Mouse (Mus musculus) intestine, postnatal 0 days (tissue): Measurements from ENCODE around the gene Olfr1065. TPM values are rescaled to one million over a fixed set of nuclear protein-coding genes. Genes with fewer than 3 reads are reported as not detected.

Experiments
- ATAC-seq: fragments of 200-750 bp; cut with Nextera tagmentation; 2 replicates; pipeline ENCODE4 v1.8.0; 2017; ENCODE audit warnings: mild to moderate bottlenecking, moderate TSS enrichment, moderate library complexity
- H3K27ac ChIP-seq: fragments of 300-500 bp; sonication (generic); 2 replicates; pipeline ENCODE4 v1.5.1; 2014; ENCODE audit warnings: mild to moderate bottlenecking, low read depth, low read length, moderate library complexity
- H3K27me3 ChIP-seq: fragments of 300-500 bp; sonication (generic); replicated peaks from 2 replicates; pipeline ENCODE4 v1.6.1; 2014; ENCODE audit warnings: low read length, mixed read lengths; ENCODE audit not compliant: control insufficient read depth, insufficient read depth
- H3K36me3 ChIP-seq: fragments of 300-500 bp; sonication (generic); 2 replicates; pipeline ENCODE4 v1.6.1; 2014; ENCODE audit warnings: mild to moderate bottlenecking, moderate library complexity; ENCODE audit not compliant: control insufficient read depth, insufficient read depth
- H3K4me1 ChIP-seq: fragments of 300-500 bp; sonication (generic); replicated peaks from 2 replicates; pipeline ENCODE4 v1.6.1; 2014; ENCODE audit warnings: antibody characterized with exemption, low read length, mixed read lengths; ENCODE audit not compliant: control insufficient read depth, insufficient read depth
- H3K4me2 ChIP-seq: fragments of 300-500 bp; sonication (generic); replicated peaks from 2 replicates; pipeline ENCODE4 v1.6.1; 2014; ENCODE audit warnings: low read depth, mild to moderate bottlenecking, moderate library complexity
- H3K4me3 ChIP-seq: fragments of 300-500 bp; sonication (generic); 2 replicates; pipeline ENCODE4 v1.5.1; 2014; ENCODE audit warnings: low read depth, low read length
- H3K9ac ChIP-seq: fragments of 300-500 bp; sonication (generic); 2 replicates; pipeline ENCODE4 v1.6.1; 2014; ENCODE audit warnings: mild to moderate bottlenecking, low read depth, low read length
- H3K9me3 ChIP-seq: fragments of 300-500 bp; sonication (generic); 2 replicates; pipeline ENCODE4 v1.6.1; 2016; ENCODE audit warnings: mixed run types; ENCODE audit not compliant: control insufficient read depth
- CTCF ChIP-seq: sonication (generic); IDR thresholded peaks from 2 replicates; pipeline ENCODE4 v1.5.1; 2016; ENCODE audit warnings: low read depth, mild to moderate bottlenecking, control low read depth, antibody characterized with exemption, moderate library complexity
- WGBS: fragments of 180-500 bp; shearing (Covaris S2); extraction: QIAGEN DNeasy Blood & Tissue Kit; methylation state at CpG from one replicate; pipeline ENCODE4 v1.1.7; 2014; 5-methylcytosine and 5-hydroxymethylcytosine counted together
- polyA plus RNA-seq: library from polyadenylated mRNA; unstranded; fragments of >200 nt; fragmentation: Nextera tagmentation; extraction: Ambion mirVana; gene quantifications from 2 replicates; pipeline ENCODE4 v1.2.1, GENCODE M21; 2015

Gene Olfr1065
- polyA plus RNA-seq, 1 experiment from 2014 or later = not detected

DNA sequence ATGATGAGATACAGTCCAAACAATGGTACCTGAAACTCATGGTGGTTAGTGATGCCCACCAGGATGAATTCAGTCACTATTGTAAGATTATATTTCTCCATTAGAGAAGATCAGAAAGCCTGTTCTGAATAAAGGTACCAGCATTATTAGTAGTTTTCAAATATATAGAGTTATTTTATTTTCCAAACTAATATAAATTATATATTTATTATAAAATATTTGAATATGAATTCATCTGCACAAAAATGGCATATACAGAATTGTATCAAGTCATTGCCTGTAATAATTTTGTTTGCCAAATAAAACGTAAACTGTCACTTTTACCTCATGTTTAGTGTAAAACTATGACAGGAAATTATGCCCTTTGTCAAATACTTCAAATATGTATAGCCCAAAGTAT lies 36.4 kb downstream of the Olfr1065 start, which contains the start of gene Olfr1061:
Gene Olfr1061 (minus strand): TSS at position 101 of the 400 bp plus-strand sequence.
- no peaks in the 10 kb centered on the region for H3K36me3 ChIP-seq
- no peak for TF ChIP-seq CTCF
- H3K9ac ChIP-seq = no peak within 1 kb of the TSS
- H3K27ac ChIP-seq = no peak within 1 kb of the TSS
- no peak within 1 kb of the TSS for H3K4me2 ChIP-seq
- H3K9me3 ChIP-seq = no peaks in the 10 kb centered on the region
- no peaks in the 10 kb centered on the region for H3K4me1 ChIP-seq
- ATAC-seq = no peak
- 79% methylated on average over 1 of the region's 1 CpGs for WGBS
- H3K27me3 ChIP-seq = no peaks in the 10 kb centered on the region
- H3K4me3 ChIP-seq = no peak within 1 kb of the TSS

DNA sequence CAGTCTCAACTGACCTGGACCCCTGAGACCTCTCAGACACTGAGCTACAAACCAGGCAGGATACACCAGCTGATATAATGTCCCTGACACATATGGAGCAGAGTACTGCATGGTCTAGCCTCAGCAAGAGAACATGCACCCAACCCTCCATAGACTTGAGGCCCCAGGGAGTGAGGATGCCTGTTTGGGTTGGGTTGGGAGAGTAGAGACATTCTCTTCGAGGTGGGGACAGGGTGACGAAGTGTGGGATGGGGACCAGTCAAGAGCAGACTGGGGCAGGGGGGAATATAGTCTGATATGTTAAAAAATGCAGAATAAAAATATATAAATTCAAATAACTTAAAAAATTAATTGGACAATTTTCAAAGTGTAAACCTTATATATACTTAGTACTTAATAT lies 55.3 kb downstream of the Olfr1065 start:
- H3K9me3 ChIP-seq = no peaks in the 10 kb centered on the region
- no peaks in the 10 kb centered on the region for H3K36me3 ChIP-seq
- no peak for TF ChIP-seq CTCF
- 85% methylated on average over 2 of the region's 2 CpGs for WGBS
- no peak overlapping the region for H3K9ac ChIP-seq
- no peak overlapping the region for H3K27ac ChIP-seq
- ATAC-seq = no peak
- no peaks in the 10 kb centered on the region for H3K4me1 ChIP-seq
- no peaks in the 10 kb centered on the region for H3K27me3 ChIP-seq
- H3K4me3 ChIP-seq = no peak overlapping the region
- no peak overlapping the region for H3K4me2 ChIP-seq

Other genes starting within 250 kb of the Olfr1065 start
- gene Olfr1045, start 247.6 kb downstream of the Olfr1065 start, polyA plus RNA-seq = not detected in 2 replicates
- not detected in 2 replicates for gene Olfr1046, start 231.3 kb downstream of the Olfr1065 start, polyA plus RNA-seq
- gene Olfr1047, start 219.2 kb downstream of the Olfr1065 start, polyA plus RNA-seq = not detected in 2 replicates
- gene Olfr1048, start 210.3 kb downstream of the Olfr1065 start, polyA plus RNA-seq = not detected in 2 replicates
- gene Olfr1049, start 192.3 kb downstream of the Olfr1065 start, polyA plus RNA-seq = not detected in 2 replicates
- gene Olfr1051, start 171.5 kb downstream of the Olfr1065 start, polyA plus RNA-seq = not detected in 2 replicates
- not detected in 2 replicates for gene Olfr1052, start 158.1 kb downstream of the Olfr1065 start, polyA plus RNA-seq
- gene Olfr1053, start 135.3 kb downstream of the Olfr1065 start, polyA plus RNA-seq = not detected in 2 replicates
- not detected in 2 replicates for gene Olfr1054, start 115.2 kb downstream of the Olfr1065 start, polyA plus RNA-seq
- not detected in 2 replicates for gene Olfr1055, start 100.3 kb downstream of the Olfr1065 start, polyA plus RNA-seq
- not detected in 2 replicates for gene Olfr1056, start 88.1 kb downstream of the Olfr1065 start, polyA plus RNA-seq
- not detected in 2 replicates for gene Olfr1057, start 72.2 kb downstream of the Olfr1065 start, polyA plus RNA-seq
- gene Olfr1058, start 62.0 kb downstream of the Olfr1065 start, polyA plus RNA-seq = not detected in 2 replicates
- not detected in 2 replicates for gene Olfr1061, start 36.5 kb downstream of the Olfr1065 start, polyA plus RNA-seq
- not detected in 2 replicates for gene Olfr1062, start 23.8 kb downstream of the Olfr1065 start, polyA plus RNA-seq
- gene Olfr1066, start 5.7 kb upstream of the Olfr1065 start, polyA plus RNA-seq = not detected in 2 replicates
- not detected in 2 replicates for gene Olfr228, start 36.8 kb upstream of the Olfr1065 start, polyA plus RNA-seq
- gene Olfr1076, start 57.9 kb upstream of the Olfr1065 start, polyA plus RNA-seq = not detected in 2 replicates
- not detected in 2 replicates for gene Olfr1079, start 91.9 kb upstream of the Olfr1065 start, polyA plus RNA-seq
- not detected in 2 replicates for gene Olfr1080, start 107.6 kb upstream of the Olfr1065 start, polyA plus RNA-seq
- gene Olfr1082, start 148.4 kb upstream of the Olfr1065 start, polyA plus RNA-seq = not detected in 2 replicates
- gene Olfr1084, start 189.1 kb upstream of the Olfr1065 start, polyA plus RNA-seq = not detected in 2 replicates
- gene Olfr1085, start 211.4 kb upstream of the Olfr1065 start, polyA plus RNA-seq = not detected in 2 replicates
- gene Olfr1086, start 229.5 kb upstream of the Olfr1065 start, polyA plus RNA-seq = not detected in 2 replicates
- not detected in 2 replicates for gene Olfr1087, start 247.8 kb upstream of the Olfr1065 start, polyA plus RNA-seq